Mouse (Mus musculus) CH12.LX (cell line): ENCODE measurements around the gene Rreb1.

Source experiments
- CHD1 ChIP-seq: IDR thresholded peaks from 2 replicates; pipeline ENCODE4 v1.6.1; 2012; ENCODE audit warnings: low read depth, low read length, improper control_type of control experiment, inconsistent platforms
- CTCF ChIP-seq, 2 experiments: IDR thresholded peaks in 1 of 2; conservative IDR thresholded peaks in 1 of 2; 2 replicates each; pipeline ENCODE4 v1.5.1; 2011 to 2012; ENCODE audit warnings: low read depth in 2 of 2, low read length in 2 of 2, improper control_type of control experiment in 1 of 2, inconsistent platforms in 1 of 2, mild to moderate bottlenecking in 1 of 2, moderate library complexity in 1 of 2
- EP300 ChIP-seq: IDR thresholded peaks from 2 replicates; pipeline ENCODE4 v1.6.1; 2011; ENCODE audit warnings: low read length, improper control_type of control experiment
- HCFC1 ChIP-seq: IDR thresholded peaks from 2 replicates; pipeline ENCODE4 v1.6.1; 2012; ENCODE audit warnings: low read depth, mild to moderate bottlenecking, inconsistent platforms, low read length, improper control_type of control experiment
- MAZ ChIP-seq: IDR thresholded peaks from 2 replicates; pipeline ENCODE4 v1.6.1; 2012; ENCODE audit warnings: low read depth, mild to moderate bottlenecking, inconsistent platforms, low read length, improper control_type of control experiment, moderate library complexity
- MEF2A ChIP-seq: IDR thresholded peaks from 2 replicates; pipeline ENCODE4 v1.6.1; 2014; ENCODE audit warnings: low read depth, mild to moderate bottlenecking, inconsistent platforms, low read length, improper control_type of control experiment, borderline replicate concordance
- POLR2A ChIP-seq: IDR thresholded peaks from 2 replicates; pipeline ENCODE4 v1.6.1; 2011; ENCODE audit warnings: low read depth, mild to moderate bottlenecking, improper control_type of control experiment, low read length
- POLR2AphosphoS2 ChIP-seq: IDR thresholded peaks from 2 replicates; pipeline ENCODE4 v1.6.1; 2011; ENCODE audit warnings: low read depth, low read length, improper control_type of control experiment
- SIN3A ChIP-seq: IDR thresholded peaks from 2 replicates; pipeline ENCODE4 v1.6.1; 2012; ENCODE audit warnings: low read length, improper control_type of control experiment, inconsistent platforms

- no peak for TF ChIP-seq CHD1
- no peak for TF ChIP-seq MEF2A
- no peak for TF ChIP-seq MAZ
- TF ChIP-seq POLR2AphosphoS2, result no peak
- no peak for TF ChIP-seq SIN3A
- no peak for TF ChIP-seq EP300
- no peak for TF ChIP-seq POLR2A
- TF ChIP-seq CTCF (conservative IDR thresholded peaks at IDR 0.05 in 1 of 2, IDR thresholded peaks at IDR 0.05 in 1 of 2; ENCODE audit: low read depth in 2 of 2, low read length in 2 of 2), result no peak
- TF ChIP-seq HCFC1, result no peak
Observed at GRCm38 (mm10) chr13:37923091-37923490, 144.9 kb downstream of the Rreb1 start.
